Mouse (Mus musculus): ENCODE data around the gene Grb10. TPM values are rescaled to one million over a fixed set of nuclear protein-coding genes. Genes with fewer than 3 reads are reported as not detected.

Grb10 gene
- polyA plus RNA-seq, 1 experiment from 2014 or later = 638 TPM

DNA sequence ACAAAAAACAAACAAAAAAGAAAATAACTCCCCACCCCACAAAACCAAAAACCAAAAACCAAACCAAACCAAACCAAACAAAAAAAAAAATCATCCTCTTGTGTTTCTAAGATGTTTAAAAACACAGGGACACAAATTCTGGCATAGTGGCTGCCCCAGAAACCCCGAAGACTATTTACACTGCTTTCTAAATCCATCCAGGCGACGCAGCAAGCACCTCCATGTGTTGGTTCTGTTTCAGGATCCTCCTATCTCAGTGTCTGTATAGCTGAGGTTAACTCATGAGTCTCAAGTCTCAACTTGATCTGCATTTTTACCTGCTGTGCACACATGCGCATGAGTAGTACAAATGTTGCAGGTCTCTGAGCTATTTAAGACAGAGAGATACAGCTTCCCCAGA lies 1.9 kb upstream of the Grb10 start:
- no peaks in the 10 kb centered on the region for H3K9me3 ChIP-seq
- H3K27ac ChIP-seq = no peak overlapping the region
- no peak for ATAC-seq (ENCODE audit: insufficient number of reproducible peaks, insufficient read depth, low FRiP score, low TSS enrichment)
- WGBS = 86% methylated on average over 4 of the region's 4 CpGs
- H3K9ac ChIP-seq = no peak overlapping the region
- H3K4me3 ChIP-seq = no peak overlapping the region
- H3K36me3 ChIP-seq = no peaks in the 10 kb centered on the region
- no peak overlapping the region for H3K4me2 ChIP-seq (replicated peaks)
- H3K4me1 ChIP-seq = no peaks in the 10 kb centered on the region
- peaks cover 55% of the 10 kb centered on the region for H3K27me3 ChIP-seq

DNA sequence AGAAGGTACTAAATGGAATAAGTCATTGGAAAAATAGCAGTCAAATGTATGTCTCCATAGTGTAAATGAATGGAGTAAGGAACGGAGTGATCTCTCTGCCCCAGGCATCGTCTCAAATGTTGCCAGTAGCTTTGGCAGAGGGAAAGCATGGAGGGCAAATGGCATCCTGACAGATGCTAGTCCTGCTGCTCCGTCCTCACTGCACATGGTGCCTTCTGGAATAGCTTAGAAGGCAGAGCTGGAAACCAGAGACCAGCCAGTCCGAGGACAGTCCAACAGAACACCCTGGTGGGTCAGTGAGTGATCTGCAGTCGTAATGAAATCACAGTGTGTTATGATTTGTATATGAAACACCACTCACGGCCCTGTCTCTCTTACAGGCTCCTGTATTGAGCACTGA lies 1.3 kb upstream of the Grb10 start:
- H3K9ac ChIP-seq = no peak overlapping the region
- no peak overlapping the region for H3K4me3 ChIP-seq
- ATAC-seq (ENCODE audit: insufficient number of reproducible peaks, insufficient read depth, low FRiP score, low TSS enrichment) = 0 out of 2 replicates have a peak, but pooled peaks have one; percentile 26

DNA sequence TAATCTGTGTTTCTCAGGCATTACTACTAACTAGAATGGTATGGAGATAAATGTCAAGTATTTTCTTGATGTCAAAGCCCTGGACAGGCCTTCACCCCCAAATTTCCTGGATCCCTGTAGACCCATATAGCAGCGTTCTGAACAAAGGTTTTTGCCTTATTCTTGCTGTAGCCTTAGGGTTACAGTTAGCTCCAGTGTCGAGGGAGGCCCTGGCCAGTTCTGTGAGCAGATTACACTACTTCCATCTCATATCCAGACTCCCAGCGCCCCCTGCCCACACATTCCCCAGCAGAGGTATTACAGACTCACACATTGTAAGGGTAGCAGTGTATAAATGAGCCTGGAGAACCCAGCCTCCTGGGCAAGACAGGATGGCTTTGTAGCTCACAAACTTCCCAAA lies 615 bp upstream of the Grb10 start:
- H3K27ac ChIP-seq = 0 out of 2 replicates have a peak overlapping the region, but pooled peaks have one; percentile 4
- no peak overlapping the region for H3K4me3 ChIP-seq
- no peaks in the 10 kb centered on the region for H3K9me3 ChIP-seq
- 21% methylated on average over 3 of the region's 3 CpGs for WGBS
- no peak; the same call in 1 of the 2 replicates for ATAC-seq (ENCODE audit: insufficient number of reproducible peaks, insufficient read depth, low FRiP score, low TSS enrichment)
- no peak overlapping the region; the same call in 1 of the 2 replicates for H3K9ac ChIP-seq
- H3K27me3 ChIP-seq = peaks cover 67% of the 10 kb centered on the region
- peak overlapping the region; percentile 63 for H3K4me2 ChIP-seq (replicated peaks)
- no peaks in the 10 kb centered on the region for H3K4me1 ChIP-seq
- no peaks in the 10 kb centered on the region for H3K36me3 ChIP-seq

More for the DNA sequence above, 1.3 kb upstream of the Grb10 start:
- 0 out of 2 replicates have a peak overlapping the region, but pooled peaks have one; percentile 24 for H3K27ac ChIP-seq
- peaks cover 61% of the 10 kb centered on the region for H3K27me3 ChIP-seq
- WGBS = 52% methylated on average over 6 of the region's 6 CpGs
- H3K4me2 ChIP-seq (replicated peaks) = no peak overlapping the region
- H3K4me1 ChIP-seq = no peaks in the 10 kb centered on the region
- H3K9me3 ChIP-seq = no peaks in the 10 kb centered on the region
- H3K36me3 ChIP-seq = no peaks in the 10 kb centered on the region

DNA sequence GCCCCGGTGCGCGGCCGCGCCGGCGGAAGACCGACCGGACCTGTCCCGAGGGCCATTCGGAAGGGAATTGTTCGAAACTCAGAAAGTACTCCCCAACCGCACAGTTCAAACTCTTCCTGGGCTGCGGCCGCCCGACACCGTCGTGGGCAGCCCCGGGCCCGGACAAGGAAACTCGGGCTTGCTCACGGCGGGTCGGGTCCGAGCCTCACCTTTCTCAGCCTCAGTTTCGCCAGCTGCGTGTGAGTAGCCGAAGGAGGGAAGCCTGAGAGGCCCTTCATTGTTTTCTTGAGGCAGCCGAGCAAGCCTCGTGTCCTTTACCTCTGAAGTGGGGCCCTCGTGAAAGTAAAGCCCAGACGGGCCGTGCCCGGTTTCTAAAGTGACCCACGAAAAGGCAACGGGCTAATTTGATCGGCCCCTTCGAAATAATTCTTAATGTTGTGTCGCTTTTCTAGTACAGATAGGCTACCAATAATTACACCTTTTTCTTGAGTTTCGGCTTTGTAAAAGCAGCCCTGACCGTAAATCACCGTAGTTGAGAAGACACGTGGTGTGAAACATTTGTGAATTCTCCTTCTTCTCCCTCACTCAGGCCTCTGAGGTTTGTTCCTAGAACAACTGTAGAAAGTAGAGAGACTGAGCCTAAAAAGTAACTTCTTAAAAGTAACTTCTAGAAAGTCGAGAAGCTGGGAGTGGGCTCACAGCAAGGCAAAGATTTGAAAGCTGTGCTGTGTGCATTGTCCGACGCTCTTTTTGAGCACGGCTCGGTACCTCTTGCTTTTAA lies 604 bp downstream of the Grb10 start:
- ATAC-seq (ENCODE audit: insufficient number of reproducible peaks, insufficient read depth, low FRiP score, low TSS enrichment) = no peak; the same call in 1 of the 2 replicates
- 4% methylated on average over 48 of the region's 48 CpGs for WGBS
- Histone ChIP-seq H3K9me3 (no peaks in the 10 kb centered on the region), H3K4me3 (peak overlapping the region; percentile 64), H3K4me2 (replicated peaks) (peak overlapping the region; percentile 63), H3K9ac (peak overlapping the region; percentile 97), H3K27me3 (peaks cover 72% of the 10 kb centered on the region), H3K36me3 (no peaks in the 10 kb centered on the region), H3K4me1 (no peaks in the 10 kb centered on the region), H3K27ac (peak overlapping the region; percentile 96)

DNA sequence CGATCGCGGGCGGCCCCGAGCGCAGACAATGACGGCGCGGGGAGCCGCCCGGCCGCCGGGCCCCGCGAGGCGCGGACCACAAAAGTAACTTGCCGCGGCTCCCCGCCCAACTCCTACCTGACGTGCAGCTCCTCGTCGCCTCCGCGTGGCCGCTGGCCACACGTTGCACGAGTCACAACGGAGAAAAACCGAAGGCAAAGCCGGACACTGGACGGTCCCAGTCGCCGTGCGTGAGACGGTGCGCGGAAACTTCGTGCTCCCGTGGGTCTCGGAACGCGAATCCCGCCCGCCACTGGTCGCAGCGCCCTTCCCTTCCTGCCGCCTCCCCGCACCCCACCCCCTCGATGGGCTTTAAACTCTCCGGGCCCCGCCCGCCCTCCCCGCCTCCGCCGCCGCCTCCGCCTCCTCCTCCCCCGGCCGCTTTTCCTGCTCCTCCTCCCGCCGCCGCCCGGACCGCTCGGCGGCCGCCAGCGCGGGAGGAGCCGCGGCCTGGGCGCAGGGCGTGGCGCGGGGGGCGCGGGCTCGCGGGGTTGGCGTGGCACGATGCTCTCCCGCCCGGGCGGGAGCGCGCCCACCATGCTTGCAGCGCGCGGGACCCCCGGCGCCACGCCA lies 1.3 kb downstream of the Grb10 start:
- Histone ChIP-seq H3K36me3 (no peaks in the 10 kb centered on the region), H3K27ac (peak overlapping the region; percentile 96), H3K4me3 (peak overlapping the region; percentile 64), H3K9ac (peak overlapping the region; percentile 97), H3K9me3 (no peaks in the 10 kb centered on the region), H3K4me2 (replicated peaks) (peak overlapping the region; percentile 63), H3K4me1 (no peaks in the 10 kb centered on the region), H3K27me3 (peaks cover 73% of the 10 kb centered on the region)
- 1% methylated on average over 61 of the region's 93 CpGs for WGBS
- ATAC-seq (ENCODE audit: insufficient number of reproducible peaks, insufficient read depth, low FRiP score, low TSS enrichment) = peak; percentile 67

DNA sequence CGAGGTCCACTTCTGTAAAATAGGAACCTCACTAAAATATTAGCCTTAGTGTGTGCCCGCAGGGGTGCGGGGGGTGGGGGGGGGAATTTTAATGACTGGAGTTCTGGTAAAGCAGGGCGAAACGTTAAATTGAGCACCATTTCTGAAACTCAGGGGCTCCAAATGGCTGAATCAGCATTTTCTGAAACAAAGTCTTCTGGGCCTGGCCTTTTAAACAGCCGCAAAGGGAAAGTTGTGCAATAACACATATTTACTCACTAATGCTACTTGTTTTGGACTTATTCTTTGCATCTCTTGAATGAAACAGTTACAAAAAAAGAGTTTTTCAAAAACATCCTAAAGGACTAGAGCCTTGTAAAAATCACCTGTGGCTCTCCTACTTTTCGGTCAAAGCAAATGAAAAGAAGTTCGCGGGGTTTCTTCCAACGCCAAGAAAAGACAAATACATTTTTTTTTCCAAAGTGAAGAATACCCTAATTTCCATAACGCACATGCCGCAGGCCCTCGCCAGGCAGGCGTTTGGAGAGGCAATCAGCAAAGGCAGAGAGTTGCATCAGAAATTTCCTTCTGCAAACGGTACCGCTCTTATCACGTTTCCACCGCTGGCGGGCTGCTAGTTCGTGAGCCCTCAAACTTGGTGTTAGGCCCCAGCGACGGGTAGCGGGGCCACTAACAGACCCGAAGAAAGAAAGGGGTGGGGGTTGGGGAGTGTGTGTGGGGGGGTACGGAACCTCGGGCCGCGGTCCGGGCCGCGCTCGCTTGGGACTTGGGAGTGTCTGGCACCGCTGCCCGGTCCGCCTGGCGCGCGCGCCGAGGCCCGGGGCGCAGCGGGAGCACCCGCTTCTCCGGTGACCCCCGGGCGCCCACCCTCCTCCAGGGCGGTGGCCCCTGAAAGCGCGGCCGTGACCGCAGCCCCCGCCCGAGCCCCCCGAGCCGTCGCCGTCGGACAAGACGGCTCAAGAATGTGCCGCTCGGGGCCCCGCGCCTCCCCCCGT lies 2.3 kb downstream of the Grb10 start:
- H3K27ac ChIP-seq = peak overlapping the region; percentile 96
- ATAC-seq (ENCODE audit: insufficient number of reproducible peaks, insufficient read depth, low FRiP score, low TSS enrichment) = no peak

DNA sequence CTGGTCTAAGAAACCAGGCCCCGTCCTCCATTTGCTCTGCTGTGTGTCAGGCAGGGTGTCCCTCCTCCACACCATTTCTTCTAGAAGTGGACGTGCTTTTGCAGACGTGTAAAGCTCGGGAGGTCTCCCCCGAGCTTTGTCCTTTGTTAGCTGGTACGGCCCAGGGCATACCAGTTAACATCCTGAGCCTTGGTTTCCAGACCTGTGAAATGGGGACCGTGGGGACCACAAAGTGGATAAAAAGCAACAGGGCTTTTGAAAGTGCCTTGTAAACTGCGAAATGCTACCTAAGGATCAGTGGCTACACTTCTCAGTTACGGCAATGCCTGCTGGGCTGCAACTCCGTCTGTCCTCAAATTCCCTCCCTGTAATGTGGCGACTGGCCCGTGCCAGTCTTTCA lies 3.2 kb downstream of the Grb10 start:
- no peak for ATAC-seq (ENCODE audit: insufficient number of reproducible peaks, insufficient read depth, low FRiP score, low TSS enrichment)
- Histone ChIP-seq H3K4me2 (replicated peaks) (peak overlapping the region; percentile 63), H3K9ac (peak overlapping the region; percentile 97), H3K4me3 (peak overlapping the region; percentile 64), H3K27me3 (peaks cover 75% of the 10 kb centered on the region), H3K4me1 (no peaks in the 10 kb centered on the region; the same call in 1 of the 2 replicates), H3K9me3 (no peaks in the 10 kb centered on the region), H3K36me3 (peaks cover 6% of the 10 kb centered on the region; the same call in 1 of the 2 replicates), H3K27ac (peak overlapping the region; percentile 96)
- 5% methylated on average over 12 of the region's 12 CpGs for WGBS

More for the DNA sequence above, 2.3 kb downstream of the Grb10 start:
- H3K4me1 ChIP-seq = no peaks in the 10 kb centered on the region; the same call in 1 of the 2 replicates
- H3K9ac ChIP-seq = peak overlapping the region; percentile 97
- WGBS = 3% methylated on average over 50 of the region's 65 CpGs
- H3K4me2 ChIP-seq (replicated peaks) = peak overlapping the region; percentile 63
- H3K9me3 ChIP-seq = no peaks in the 10 kb centered on the region
- H3K4me3 ChIP-seq = peak overlapping the region; percentile 64
- H3K27me3 ChIP-seq = peaks cover 75% of the 10 kb centered on the region
- H3K36me3 ChIP-seq = peaks cover 6% of the 10 kb centered on the region; the same call in 1 of the 2 replicates

DNA sequence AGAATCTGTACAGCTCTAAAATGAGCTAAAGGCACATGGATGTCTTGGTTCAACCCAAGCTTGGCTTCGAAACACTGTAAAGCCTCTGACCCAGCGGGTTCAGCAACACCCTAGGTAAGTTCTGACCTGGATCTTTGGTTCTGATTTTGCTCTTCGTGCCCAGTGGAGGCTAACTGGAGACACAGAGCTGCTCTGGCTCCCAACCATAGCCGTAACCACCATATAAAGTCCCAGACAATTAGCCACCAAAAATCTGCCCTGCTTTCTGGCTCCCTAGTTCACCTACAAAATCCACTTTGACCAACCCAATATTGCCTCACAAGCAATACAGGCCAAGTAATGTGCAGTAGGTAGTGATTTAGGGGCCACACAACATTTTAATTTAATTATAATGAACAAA lies 3.7 kb downstream of the Grb10 start:
- Histone ChIP-seq H3K4me1 (no peaks in the 10 kb centered on the region; the same call in 1 of the 2 replicates), H3K4me2 (replicated peaks) (peak overlapping the region; percentile 63), H3K27me3 (peaks cover 75% of the 10 kb centered on the region), H3K27ac (peak overlapping the region; percentile 96), H3K4me3 (peak overlapping the region; percentile 64), H3K9ac (peak overlapping the region; percentile 97), H3K36me3 (peaks cover 7% of the 10 kb centered on the region), H3K9me3 (no peaks in the 10 kb centered on the region)
- no peak for ATAC-seq (ENCODE audit: insufficient number of reproducible peaks, insufficient read depth, low FRiP score, low TSS enrichment)
- 41% methylated on average over 4 of the region's 4 CpGs for WGBS

DNA sequence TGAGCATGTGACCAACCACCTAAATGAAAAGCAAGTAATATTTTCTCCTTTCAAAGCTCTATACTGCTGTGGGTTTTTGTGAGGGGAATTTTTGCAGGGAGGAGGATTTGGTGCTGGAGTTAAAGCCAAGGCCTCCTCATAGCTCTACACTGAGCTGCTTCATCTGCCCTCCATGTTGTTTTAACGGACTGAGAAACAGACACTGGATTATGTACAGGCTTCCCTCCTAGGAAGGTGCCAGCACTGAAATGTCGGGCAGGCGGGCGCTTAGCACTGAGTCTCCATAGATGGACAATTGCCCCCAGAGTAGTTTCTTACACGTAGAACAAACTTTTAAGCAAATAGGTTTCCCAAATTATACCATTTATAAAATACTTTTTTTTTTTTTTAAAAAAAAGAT lies 4.1 kb downstream of the Grb10 start:
- H3K4me3 ChIP-seq = peak overlapping the region; percentile 64
- peak overlapping the region; percentile 97 for H3K9ac ChIP-seq
- H3K27me3 ChIP-seq = peaks cover 75% of the 10 kb centered on the region
- WGBS = 26% methylated on average over 5 of the region's 5 CpGs
- H3K4me1 ChIP-seq = no peaks in the 10 kb centered on the region; the same call in 1 of the 2 replicates
- peak overlapping the region; percentile 63 for H3K4me2 ChIP-seq (replicated peaks)
- peak overlapping the region; percentile 96 for H3K27ac ChIP-seq
- H3K36me3 ChIP-seq = peaks cover 11% of the 10 kb centered on the region
- no peak for ATAC-seq (ENCODE audit: insufficient number of reproducible peaks, insufficient read depth, low FRiP score, low TSS enrichment)
- H3K9me3 ChIP-seq = peaks cover 2% of the 10 kb centered on the region; the same call in 1 of the 2 replicates

DNA sequence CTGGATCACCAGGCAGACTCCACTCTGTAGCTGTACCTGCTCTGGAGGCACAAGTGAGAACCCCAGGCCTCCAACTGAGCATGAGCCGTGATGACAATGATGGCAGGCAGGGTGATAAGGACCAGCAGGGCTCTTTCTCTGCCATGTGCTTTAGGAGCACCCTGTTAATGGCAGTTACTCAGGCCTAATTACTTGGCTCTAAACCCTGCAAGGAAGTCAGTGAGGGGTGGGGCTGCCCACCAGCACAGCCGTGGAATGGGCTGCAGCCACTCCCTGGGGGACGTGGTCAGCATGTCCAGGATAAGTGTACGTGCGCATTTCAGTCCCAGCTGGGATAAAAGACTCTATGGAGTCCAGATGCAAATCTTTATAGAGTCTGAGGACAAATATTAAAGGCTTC lies 5.7 kb downstream of the Grb10 start:
- H3K9ac ChIP-seq = peak overlapping the region; percentile 11; the same call in 1 of the 2 replicates
- WGBS = 31% methylated on average over 5 of the region's 5 CpGs

DNA sequence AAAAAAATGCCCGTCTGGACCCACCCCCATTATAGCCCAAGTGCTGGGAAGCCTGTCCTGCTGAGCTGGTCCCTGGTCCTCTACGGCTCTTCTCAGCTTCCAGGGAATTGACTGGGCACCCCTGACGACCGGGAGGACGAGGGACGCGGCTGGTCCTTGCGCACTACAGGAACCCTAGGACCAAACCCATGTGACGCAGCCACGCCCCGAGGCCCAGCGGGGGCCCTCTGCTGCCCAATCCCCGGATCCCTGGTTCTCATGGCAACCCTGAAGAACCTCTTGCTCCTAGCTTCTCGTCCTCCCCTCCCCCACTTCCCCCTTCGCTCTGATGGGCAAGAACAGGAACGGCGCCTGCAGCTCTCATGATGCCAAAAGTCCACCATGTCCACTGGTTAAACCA lies 11.8 kb downstream of the Grb10 start:
- peaks cover 93% of the 10 kb centered on the region for H3K27me3 ChIP-seq
- H3K27ac ChIP-seq = no peak overlapping the region
- peak; percentile 18; the same call in 1 of the 2 replicates for ATAC-seq (ENCODE audit: insufficient number of reproducible peaks, insufficient read depth, low FRiP score, low TSS enrichment)
- H3K9me3 ChIP-seq = peaks cover 47% of the 10 kb centered on the region
- no peak overlapping the region for H3K9ac ChIP-seq
- peak overlapping the region; percentile 19; the same call in 1 of the 2 replicates for H3K4me3 ChIP-seq
- WGBS = 47% methylated on average over 17 of the region's 17 CpGs
- peaks cover 64% of the 10 kb centered on the region for H3K36me3 ChIP-seq
- H3K4me2 ChIP-seq (replicated peaks) = peak overlapping the region; percentile 48
- no peaks in the 10 kb centered on the region; the same call in 1 of the 2 replicates for H3K4me1 ChIP-seq

More for the DNA sequence above, 5.7 kb downstream of the Grb10 start:
- peak overlapping the region; percentile 29 for H3K4me3 ChIP-seq
- peaks cover 13% of the 10 kb centered on the region for H3K9me3 ChIP-seq
- peaks cover 86% of the 10 kb centered on the region for H3K27me3 ChIP-seq
- H3K4me2 ChIP-seq (replicated peaks) = peak overlapping the region; percentile 63
- no peaks in the 10 kb centered on the region; the same call in 1 of the 2 replicates for H3K4me1 ChIP-seq
- 0 out of 2 replicates have a peak overlapping the region, but pooled peaks have one; percentile 36 for H3K27ac ChIP-seq
- no peak for ATAC-seq (ENCODE audit: insufficient number of reproducible peaks, insufficient read depth, low FRiP score, low TSS enrichment)
- H3K36me3 ChIP-seq = peaks cover 22% of the 10 kb centered on the region
